Mouse (Mus musculus): ENCODE data around the gene 1700021F05Rik. TPM values are rescaled to one million over a fixed set of nuclear protein-coding genes. Genes with fewer than 3 reads are reported as not detected.

The 1700021F05Rik gene
- polyA plus RNA-seq, 1 experiment from 2014 or later, result 40.1 TPM

DNA sequence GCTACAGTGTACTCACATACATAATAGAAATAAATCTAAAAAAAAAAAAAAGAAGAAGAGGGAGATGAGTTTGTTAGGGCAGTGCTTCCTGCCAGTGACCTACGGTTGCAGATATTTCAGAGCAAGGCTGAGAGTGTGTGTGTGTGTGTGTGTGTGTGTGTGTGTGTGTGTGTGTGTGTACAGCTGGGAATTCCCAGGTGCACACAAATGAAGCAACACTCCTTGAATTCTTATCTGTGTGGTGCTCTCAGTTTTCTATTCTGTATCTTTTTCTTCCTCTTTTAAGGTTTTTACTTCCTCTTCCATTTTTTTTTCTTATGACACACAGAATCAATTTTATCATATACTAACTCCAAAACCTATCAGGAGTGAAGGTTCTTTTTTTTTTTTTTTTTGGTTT is 36.5 kb downstream of the 1700021F05Rik start:
- Histone ChIP-seq H3K9me3 (replicated peaks) (no peaks in the 10 kb centered on the region), H3K4me2 (no peak overlapping the region), H3K27me3 (no peaks in the 10 kb centered on the region), H3K4me3 (replicated peaks) (no peak overlapping the region), H3K4me1 (replicated peaks) (no peaks in the 10 kb centered on the region), H3K27ac (no peak overlapping the region), H3K36me3 (peaks cover 29% of the 10 kb centered on the region), H3K9ac (no peak overlapping the region)
- ATAC-seq (ENCODE audit: low read depth) (no peak), DNase-seq (no peak)
- 47% methylated on average over 1 of the region's 1 CpGs for WGBS (ENCODE audit: insufficient replicate concordance)

DNA sequence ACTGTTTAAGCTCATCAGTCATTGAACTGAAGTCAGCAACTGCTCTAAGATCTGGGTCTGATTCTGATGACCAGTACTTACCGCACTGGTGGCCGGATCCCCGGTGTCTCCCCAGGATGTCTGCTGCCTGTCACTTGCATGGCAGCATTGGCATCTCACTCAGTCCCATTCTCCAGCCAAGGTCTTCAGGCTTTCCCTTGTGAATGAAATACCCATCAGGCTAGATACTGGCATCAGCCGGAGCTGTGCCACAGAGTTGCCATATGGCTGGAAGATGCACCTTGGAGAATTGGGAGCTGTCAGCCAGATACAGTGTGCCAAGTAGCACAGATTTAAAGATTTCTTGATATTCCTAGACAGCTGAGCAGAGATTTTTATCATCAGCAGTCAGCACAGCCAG is 38.2 kb downstream of the 1700021F05Rik start:
- ATAC-seq (ENCODE audit: low read depth) (no peak), DNase-seq (no peak)
- no peaks in the 10 kb centered on the region for H3K4me1 ChIP-seq (replicated peaks)
- no peak overlapping the region for H3K9ac ChIP-seq
- H3K9me3 ChIP-seq (replicated peaks), result no peaks in the 10 kb centered on the region
- no peak overlapping the region for H3K4me3 ChIP-seq (replicated peaks)
- no peaks in the 10 kb centered on the region for H3K27me3 ChIP-seq
- peaks cover 40% of the 10 kb centered on the region for H3K36me3 ChIP-seq
- H3K4me2 ChIP-seq, result no peak overlapping the region
- 91% methylated on average over 4 of the region's 4 CpGs for WGBS (ENCODE audit: insufficient replicate concordance)
- no peak overlapping the region for H3K27ac ChIP-seq

DNA sequence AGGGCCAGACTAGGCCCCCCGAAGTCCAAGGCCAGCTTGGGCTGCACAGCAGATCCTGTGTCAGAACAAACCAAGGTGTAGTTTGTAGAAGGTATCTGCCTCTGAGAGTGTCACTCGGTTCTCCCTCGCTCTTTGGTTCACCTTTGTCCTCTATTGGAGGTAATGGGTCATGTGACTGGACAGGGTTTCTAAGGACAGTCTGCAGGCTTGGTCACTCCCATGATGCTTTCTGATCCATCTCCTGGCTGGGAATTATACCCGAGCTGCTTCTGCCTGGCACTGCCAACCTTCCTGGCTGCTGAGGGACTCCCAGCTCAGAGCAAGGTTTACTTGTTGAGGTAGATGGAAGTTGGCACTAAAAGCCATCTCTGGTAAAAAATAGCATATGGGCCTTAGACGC is 49.9 kb downstream of the 1700021F05Rik start:
- no peak overlapping the region for H3K27ac ChIP-seq
- no peak for DNase-seq
- no peak overlapping the region for H3K4me2 ChIP-seq

DNA sequence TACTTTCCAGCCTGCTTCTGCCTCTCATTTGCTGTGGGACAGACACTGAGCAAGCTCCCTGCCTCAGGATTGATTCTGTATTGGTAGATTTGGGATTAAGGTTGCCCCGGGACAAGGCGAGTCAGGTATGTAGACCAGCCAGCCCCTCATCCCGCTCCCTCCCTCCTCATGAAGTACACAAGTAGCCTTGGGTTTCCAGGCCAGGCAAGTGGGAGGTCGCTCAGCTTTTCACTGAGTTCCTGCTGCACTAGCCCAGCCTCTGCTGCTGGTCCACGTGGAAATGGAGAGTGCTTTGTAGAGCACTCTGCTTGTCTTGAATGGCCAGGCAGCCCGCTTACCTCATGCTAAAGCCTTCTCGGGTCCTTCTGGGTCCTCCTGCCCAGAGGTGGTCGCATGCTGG is 50.8 kb downstream of the 1700021F05Rik start:
- peaks cover 11% of the 10 kb centered on the region for H3K36me3 ChIP-seq
- H3K27ac ChIP-seq, result peak overlapping the region; percentile 34; the same call in 1 of the 2 replicates
- no peak overlapping the region for H3K9ac ChIP-seq
- H3K27me3 ChIP-seq, result no peaks in the 10 kb centered on the region
- no peak overlapping the region for H3K4me2 ChIP-seq
- 65% methylated on average over 8 of the region's 8 CpGs for WGBS (ENCODE audit: insufficient replicate concordance)
- no peak overlapping the region for H3K4me3 ChIP-seq (replicated peaks)
- H3K4me1 ChIP-seq (replicated peaks), result peaks cover 40% of the 10 kb centered on the region
- no peaks in the 10 kb centered on the region for H3K9me3 ChIP-seq (replicated peaks)
- DNase-seq, result no peak
- no peak for ATAC-seq (ENCODE audit: low read depth)

More for the DNA sequence above, 49.9 kb downstream of the 1700021F05Rik start:
- 73% methylated on average over 5 of the region's 5 CpGs for WGBS (ENCODE audit: insufficient replicate concordance)
- Histone ChIP-seq H3K27me3 (no peaks in the 10 kb centered on the region), H3K9ac (no peak overlapping the region), H3K4me1 (replicated peaks) (peaks cover 35% of the 10 kb centered on the region), H3K4me3 (replicated peaks) (no peak overlapping the region), H3K36me3 (peaks cover 20% of the 10 kb centered on the region), H3K9me3 (replicated peaks) (no peaks in the 10 kb centered on the region)
- peak; percentile 43; the same call in 1 of the 2 replicates for ATAC-seq (ENCODE audit: low read depth)

DNA sequence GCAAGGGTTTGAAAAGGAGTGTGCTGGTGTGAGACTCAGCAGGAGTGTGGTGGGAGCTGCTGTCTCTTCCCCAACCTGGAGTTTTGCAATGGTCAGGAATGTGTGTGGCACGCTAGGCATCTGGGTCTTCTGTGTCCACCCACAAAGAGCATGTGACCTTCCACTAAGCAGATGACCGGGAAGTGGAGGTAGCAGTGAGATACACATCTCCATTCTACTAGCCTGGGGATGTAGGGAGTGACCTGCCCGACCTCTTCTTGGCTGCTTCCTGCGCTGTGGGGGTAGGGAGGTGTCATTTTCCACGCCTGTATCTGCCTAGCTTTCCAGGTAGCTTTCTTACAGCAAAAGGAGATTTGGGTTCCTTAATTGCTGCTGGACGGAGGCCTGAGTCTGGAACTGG is 51.2 kb downstream of the 1700021F05Rik start:
- no peaks in the 10 kb centered on the region for H3K27me3 ChIP-seq
- no peaks in the 10 kb centered on the region for H3K9me3 ChIP-seq (replicated peaks)
- DNase-seq (no peak), ATAC-seq (ENCODE audit: low read depth) (0 out of 2 replicates have a peak, but pooled peaks have one; percentile 43)
- no peak overlapping the region for H3K9ac ChIP-seq
- no peak overlapping the region for H3K4me3 ChIP-seq (replicated peaks)
- H3K4me2 ChIP-seq, result no peak overlapping the region
- H3K36me3 ChIP-seq, result peaks cover 7% of the 10 kb centered on the region
- H3K27ac ChIP-seq, result peak overlapping the region; percentile 34; the same call in 1 of the 2 replicates
- 36% methylated on average over 6 of the region's 6 CpGs for WGBS (ENCODE audit: insufficient replicate concordance)
- H3K4me1 ChIP-seq (replicated peaks), result peaks cover 40% of the 10 kb centered on the region

DNA sequence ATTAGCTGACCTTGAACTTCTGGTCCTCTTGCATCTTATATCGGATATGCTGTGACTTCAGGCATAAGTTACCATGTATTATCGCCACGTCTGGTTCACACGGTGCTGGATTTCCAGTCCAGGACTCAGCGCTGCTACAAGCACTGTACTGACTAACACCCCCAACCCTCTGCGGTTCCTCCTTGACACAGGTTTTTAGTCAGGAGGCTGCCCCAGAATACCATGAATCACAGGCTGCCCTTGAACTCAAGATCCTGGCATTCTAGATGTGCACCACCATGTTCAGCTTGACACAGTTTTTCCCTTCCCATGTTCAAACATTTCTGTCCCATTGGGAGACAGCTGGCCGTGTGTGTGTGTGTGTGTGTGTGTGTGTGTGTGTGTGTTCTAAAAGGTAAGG is 51.7 kb downstream of the 1700021F05Rik start:
- Histone ChIP-seq H3K27me3 (no peaks in the 10 kb centered on the region), H3K9me3 (replicated peaks) (no peaks in the 10 kb centered on the region), H3K4me3 (replicated peaks) (no peak overlapping the region), H3K4me1 (replicated peaks) (peaks cover 41% of the 10 kb centered on the region), H3K4me2 (no peak overlapping the region), H3K9ac (no peak overlapping the region), H3K36me3 (peaks cover 4% of the 10 kb centered on the region), H3K27ac (no peak overlapping the region)
- no peak for ATAC-seq (ENCODE audit: low read depth)
- no peak for DNase-seq
- WGBS (ENCODE audit: insufficient replicate concordance), result 75% methylated on average over 7 of the region's 7 CpGs

DNA sequence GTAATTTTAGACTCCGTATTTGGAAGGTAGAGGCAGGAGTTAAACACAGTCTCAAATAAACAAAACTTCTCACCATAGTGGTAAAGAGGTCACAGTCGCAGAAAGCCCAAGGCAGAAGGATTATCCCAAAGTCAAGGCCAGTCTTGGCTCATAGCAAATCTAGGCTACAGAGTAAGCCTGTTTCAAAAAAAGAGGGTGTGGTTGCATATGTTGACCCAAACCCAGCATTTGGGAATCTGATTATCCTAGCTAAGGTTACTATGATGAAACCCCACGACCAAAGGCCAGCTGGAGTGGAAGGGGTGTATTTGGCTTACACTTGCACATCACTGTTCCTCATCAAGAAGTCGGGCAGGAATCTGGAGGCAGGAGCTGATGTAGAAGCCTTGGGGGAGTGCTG is 52.5 kb downstream of the 1700021F05Rik start:
- ATAC-seq (ENCODE audit: low read depth) (no peak), DNase-seq (no peak)
- no peaks in the 10 kb centered on the region for H3K9me3 ChIP-seq (replicated peaks)
- no peak overlapping the region for H3K4me2 ChIP-seq
- H3K9ac ChIP-seq, result no peak overlapping the region
- peaks cover 47% of the 10 kb centered on the region for H3K4me1 ChIP-seq (replicated peaks)
- H3K27me3 ChIP-seq, result no peaks in the 10 kb centered on the region
- no peak overlapping the region for H3K4me3 ChIP-seq (replicated peaks)
- 64% methylated on average over 4 of the region's 4 CpGs for WGBS (ENCODE audit: insufficient replicate concordance)
- H3K27ac ChIP-seq, result no peak overlapping the region; the same call in 1 of the 2 replicates
- no peaks in the 10 kb centered on the region for H3K36me3 ChIP-seq

DNA sequence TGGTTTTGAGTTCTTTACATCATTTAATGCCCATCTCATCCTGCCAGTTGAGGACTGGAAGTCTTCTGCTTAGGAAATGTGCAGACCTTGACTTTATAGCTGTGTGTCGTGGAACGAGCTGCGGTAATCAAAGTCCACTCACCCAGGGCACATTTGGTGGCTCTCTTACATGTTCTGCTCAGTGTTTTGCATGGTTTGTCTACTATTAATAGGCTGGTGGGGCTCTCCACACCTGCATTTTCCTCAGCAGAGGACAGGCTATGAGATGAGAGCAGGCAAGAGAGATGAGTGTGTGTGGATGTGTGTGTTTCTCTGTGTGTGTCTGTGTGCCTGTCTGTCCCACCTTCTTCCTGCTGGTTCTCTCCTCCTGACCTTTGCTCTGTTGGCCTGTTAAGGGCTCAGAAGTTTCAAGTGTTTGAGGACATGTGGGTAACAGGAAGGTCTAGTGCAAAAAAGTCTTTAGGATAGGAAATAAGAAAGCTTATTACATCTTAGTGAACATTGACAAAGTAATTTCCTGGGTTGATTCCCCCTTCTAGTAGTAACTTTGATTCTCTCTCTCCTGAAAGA is 53.3 kb downstream of the 1700021F05Rik start:
- peaks cover 55% of the 10 kb centered on the region for H3K4me1 ChIP-seq (replicated peaks)
- no peaks in the 10 kb centered on the region for H3K9me3 ChIP-seq (replicated peaks)
- no peak for DNase-seq
- no peak overlapping the region for H3K4me2 ChIP-seq
- peak overlapping the region; percentile 6; the same call in 1 of the 2 replicates for H3K9ac ChIP-seq
- WGBS (ENCODE audit: insufficient replicate concordance), result 78% methylated on average over 3 of the region's 3 CpGs
- H3K27me3 ChIP-seq, result no peaks in the 10 kb centered on the region
- H3K4me3 ChIP-seq (replicated peaks), result no peak overlapping the region
- H3K36me3 ChIP-seq, result no peaks in the 10 kb centered on the region
- no peak for ATAC-seq (ENCODE audit: low read depth)
- no peak overlapping the region for H3K27ac ChIP-seq

DNA sequence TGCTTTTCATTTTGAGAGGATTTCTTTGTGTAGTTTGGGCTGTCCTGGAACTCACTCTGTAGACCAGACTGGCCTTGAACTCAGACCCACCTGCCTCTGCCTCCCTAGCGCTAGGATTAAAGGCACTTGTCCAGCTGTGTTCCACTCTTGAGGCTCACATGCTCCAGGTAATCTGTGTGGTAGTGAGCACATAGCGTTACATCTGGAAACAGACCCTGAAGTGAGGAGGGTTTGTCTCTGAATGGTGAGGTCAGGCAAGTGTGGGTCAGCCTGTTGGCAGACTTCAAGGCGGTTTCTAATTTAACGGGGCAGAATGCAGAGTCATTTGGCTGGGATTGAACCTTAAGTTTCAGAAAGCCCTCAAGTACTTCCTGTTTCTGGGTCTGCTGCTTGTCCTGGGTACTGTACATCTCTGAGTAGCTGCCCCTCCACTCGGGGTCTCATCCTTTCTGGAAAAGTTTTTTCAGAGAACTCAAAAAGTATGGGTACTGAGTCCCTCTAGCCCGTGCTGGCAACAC is 55.0 kb downstream of the 1700021F05Rik start:
- WGBS (ENCODE audit: insufficient replicate concordance), result 66% methylated on average over 6 of the region's 6 CpGs
- peaks cover 72% of the 10 kb centered on the region for H3K4me1 ChIP-seq (replicated peaks)
- no peaks in the 10 kb centered on the region for H3K36me3 ChIP-seq
- H3K9me3 ChIP-seq (replicated peaks), result no peaks in the 10 kb centered on the region
- DNase-seq (no peak), ATAC-seq (ENCODE audit: low read depth) (no peak)
- H3K27me3 ChIP-seq, result no peaks in the 10 kb centered on the region
- no peak overlapping the region for H3K4me3 ChIP-seq (replicated peaks)
- H3K9ac ChIP-seq, result no peak overlapping the region
- no peak overlapping the region for H3K4me2 ChIP-seq
- no peak overlapping the region for H3K27ac ChIP-seq

DNA sequence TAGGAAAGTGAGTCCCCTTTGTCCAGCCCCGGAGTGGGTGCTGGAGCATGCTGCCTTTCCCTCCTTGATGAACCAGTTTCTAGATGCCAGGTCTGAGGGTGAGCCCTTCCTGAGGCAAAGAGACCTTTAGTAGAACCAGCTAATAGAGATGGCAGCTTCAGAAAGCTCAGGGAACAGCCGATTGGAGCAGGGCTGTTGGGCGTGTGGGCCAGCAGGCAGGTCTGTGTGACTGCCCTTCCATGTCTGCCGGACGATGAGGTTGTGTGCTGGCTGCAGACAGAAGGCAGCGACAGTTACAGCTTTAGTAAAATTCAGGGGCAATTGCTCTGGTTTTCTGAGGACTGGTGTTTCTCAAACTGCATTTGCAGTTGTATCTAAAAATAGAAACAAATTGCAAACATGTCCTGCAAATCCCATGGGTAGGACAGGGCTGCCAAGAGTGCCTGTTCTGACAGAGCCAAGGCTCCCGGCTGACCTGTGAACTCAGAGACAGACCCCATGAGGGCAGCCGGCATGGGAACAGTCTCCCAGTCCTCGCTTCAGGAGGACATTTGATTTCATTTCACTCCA is 57.3 kb downstream of the 1700021F05Rik start:
- Histone ChIP-seq H3K9ac (no peak overlapping the region), H3K4me2 (no peak overlapping the region), H3K36me3 (no peaks in the 10 kb centered on the region), H3K9me3 (replicated peaks) (no peaks in the 10 kb centered on the region), H3K27ac (peak overlapping the region; percentile 53; the same call in 1 of the 2 replicates), H3K4me1 (replicated peaks) (peaks cover 66% of the 10 kb centered on the region), H3K4me3 (replicated peaks) (no peak overlapping the region), H3K27me3 (no peaks in the 10 kb centered on the region)
- WGBS (ENCODE audit: insufficient replicate concordance), result 66% methylated on average over 9 of the region's 9 CpGs
- ATAC-seq (ENCODE audit: low read depth) (no peak), DNase-seq (no peak)

DNA sequence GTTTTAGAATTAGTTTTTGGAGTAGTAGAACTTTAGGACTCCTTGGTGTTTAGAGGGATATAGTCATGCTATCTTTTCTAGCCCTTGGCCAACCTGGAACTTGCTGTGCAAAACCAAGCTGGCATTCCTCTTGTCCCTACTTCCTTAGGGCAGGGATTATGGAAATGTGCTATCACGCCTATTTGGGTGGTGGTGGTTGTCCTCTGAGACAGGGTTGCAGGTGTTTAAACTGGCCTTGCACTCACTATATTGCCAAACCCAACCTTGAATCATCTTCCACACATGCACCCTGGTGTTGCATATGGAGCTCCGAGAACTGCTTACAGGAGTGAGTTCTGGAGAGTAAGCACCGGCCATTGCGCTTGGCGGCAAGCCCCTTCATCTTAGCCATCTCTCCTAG is 58.8 kb downstream of the 1700021F05Rik start:
- Histone ChIP-seq H3K4me2 (no peak overlapping the region; the same call in 1 of the 2 replicates), H3K9ac (no peak overlapping the region; the same call in 1 of the 2 replicates), H3K36me3 (no peaks in the 10 kb centered on the region), H3K27me3 (no peaks in the 10 kb centered on the region), H3K9me3 (replicated peaks) (no peaks in the 10 kb centered on the region), H3K4me3 (replicated peaks) (no peak overlapping the region), H3K4me1 (replicated peaks) (peaks cover 64% of the 10 kb centered on the region), H3K27ac (peak overlapping the region; percentile 30; the same call in 1 of the 2 replicates)
- ATAC-seq (ENCODE audit: low read depth) (no peak), DNase-seq (no peak)
- WGBS (ENCODE audit: insufficient replicate concordance), result 85% methylated on average over 5 of the region's 5 CpGs

DNA sequence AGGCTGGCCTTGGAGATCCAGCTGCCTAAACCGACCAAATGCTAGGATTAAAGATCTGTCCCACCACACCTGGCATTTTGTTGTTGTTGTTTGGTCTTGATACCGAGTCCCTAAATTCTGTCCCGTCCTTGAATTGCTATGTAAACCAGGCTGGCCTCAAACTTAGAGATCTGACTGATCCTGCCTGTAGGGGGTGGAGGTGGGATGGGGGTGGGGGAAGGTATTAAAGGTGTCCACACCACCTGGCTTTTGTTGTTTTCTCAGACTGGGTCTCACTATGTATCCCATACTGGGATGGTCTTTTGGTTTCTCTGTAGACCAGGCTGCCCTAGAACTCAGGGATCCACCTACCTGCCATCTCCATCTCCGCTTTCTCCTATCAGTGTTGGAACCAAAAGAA is 59.6 kb downstream of the 1700021F05Rik start:
- H3K4me3 ChIP-seq (replicated peaks), result no peak overlapping the region
- DNase-seq, result no peak
- no peaks in the 10 kb centered on the region for H3K27me3 ChIP-seq
- H3K36me3 ChIP-seq, result no peaks in the 10 kb centered on the region
- ATAC-seq (ENCODE audit: low read depth), result no peak
- H3K9me3 ChIP-seq (replicated peaks), result no peaks in the 10 kb centered on the region
- peak overlapping the region; percentile 30 for H3K9ac ChIP-seq
- H3K27ac ChIP-seq, result peak overlapping the region; percentile 30; the same call in 1 of the 2 replicates
- peak overlapping the region; percentile 99 for H3K4me2 ChIP-seq
- 35% methylated on average over 4 of the region's 4 CpGs for WGBS (ENCODE audit: insufficient replicate concordance)
- H3K4me1 ChIP-seq (replicated peaks), result peaks cover 63% of the 10 kb centered on the region

All from liver, embryonic 13.5 days (tissue).